ENCODE assay signal across 8 mouse cellular contexts in the genomic region with DNA sequence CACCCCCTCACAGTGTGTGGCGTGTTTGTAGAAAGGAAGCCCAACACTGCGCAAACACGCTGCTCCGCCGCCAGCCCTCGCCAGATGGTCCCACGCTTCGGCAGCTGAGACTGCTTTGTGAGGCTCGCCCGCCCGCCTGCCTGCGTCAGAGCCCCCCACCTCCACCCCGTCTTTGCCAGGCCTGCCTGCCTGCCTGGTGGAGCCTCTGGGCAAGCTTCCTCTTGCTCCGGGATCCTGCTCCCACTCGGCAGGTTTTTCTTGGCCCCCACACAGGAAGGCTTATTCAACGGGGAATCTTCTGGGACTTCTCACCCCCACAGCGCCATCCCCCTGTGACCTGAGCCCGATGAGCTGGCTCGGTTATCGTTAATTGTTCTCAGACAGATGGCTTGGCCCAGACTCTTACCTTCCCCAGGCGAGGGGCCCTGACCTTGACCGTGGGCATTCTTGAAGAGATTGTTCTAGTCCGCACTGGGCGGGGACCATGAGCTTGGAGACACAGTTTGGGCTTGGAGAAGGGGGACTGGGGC. TPM values are rescaled to one million over a fixed set of nuclear protein-coding genes. Genes with fewer than 3 reads are reported as not detected.
DNase-seq lines count a peak whose midpoint lies in the region; ATAC-seq and TF ChIP-seq lines count a peak whose summit lies in the region.

No protein-coding gene starts in this region.

- H3K36me3 ChIP-seq in E14TG2a.4 (ENCODE audit: insufficient read depth, low read length): no peaks in the 10 kb centered on the region
- H3K36me3 ChIP-seq in forebrain, embryonic 10.5 days (replicated peaks): no peaks in the 10 kb centered on the region
- H3K36me3 ChIP-seq in heart, embryonic 12.5 days: no peaks in the 10 kb centered on the region

- DNase-seq in brain, embryonic 18.5 days (ENCODE audit: low read depth, low spot score): peak; percentile 82
- peak; percentile 72 for DNase-seq in forebrain, embryonic 10.5 days (ENCODE audit: extremely low spot score, low spot score)
- peak; percentile 11 to 48 for DNase-seq in kidney, postnatal 25 days
- peak; percentile 40 for DNase-seq in liver
- peak; percentile 91 for DNase-seq in thymus, postnatal 4 days

- TF ChIP-seq CTCF in E14TG2a.4 (conservative IDR thresholded peaks at IDR 0.05; ENCODE audit: low read length): no peak
- no peak for TF ChIP-seq CTCF in olfactory bulb, adult 2 months (IDR thresholded peaks at IDR 0.05; ENCODE audit: insufficient read depth, low read depth, low read length)

- H3K4me1 ChIP-seq in E14TG2a.4 (replicated peaks; ENCODE audit: low read depth, low read length): peaks cover 16% of the 10 kb centered on the region
- peaks cover 32% of the 10 kb centered on the region for H3K4me1 ChIP-seq in forebrain, embryonic 10.5 days
- H3K4me1 ChIP-seq in heart, embryonic 12.5 days (replicated peaks): peaks cover 24% of the 10 kb centered on the region
- peaks cover 36% of the 10 kb centered on the region for H3K4me1 ChIP-seq in olfactory bulb, adult 2 months (ENCODE audit: control insufficient read depth, insufficient read depth, low read length)

- no peaks in the 10 kb centered on the region for H3K9me3 ChIP-seq in E14TG2a.4 (ENCODE audit: low read length)
- no peaks in the 10 kb centered on the region for H3K9me3 ChIP-seq in forebrain, embryonic 10.5 days
- no peaks in the 10 kb centered on the region for H3K9me3 ChIP-seq in heart, embryonic 12.5 days (replicated peaks)

- 0 out of 2 replicates have a peak, but pooled peaks have one; percentile 33 for ATAC-seq in heart, embryonic 12.5 days (ENCODE audit: insufficient number of reproducible peaks, low FRiP score)

- H3K4me2 ChIP-seq in heart, embryonic 12.5 days: peak overlapping the region; percentile 73

- 10% methylated on average over 24 of the region's 24 CpGs for WGBS in forebrain, embryonic 10.5 days
- WGBS in heart, embryonic 12.5 days: 7% methylated on average over 24 of the region's 24 CpGs
- WGBS in olfactory bulb, adult 2 months: 7% methylated on average over 24 of the region's 24 CpGs

- 0 out of 2 replicates have a peak, but pooled peaks have one; percentile 24 for TF ChIP-seq POLR2A in olfactory bulb, adult 2 months (IDR thresholded peaks at IDR 0.05; ENCODE audit: insufficient read depth, low read depth, low read length)

- peak overlapping the region; percentile 65 for H3K9ac ChIP-seq in heart, embryonic 12.5 days

- H3K27me3 ChIP-seq in E14TG2a.4 (ENCODE audit: insufficient read depth, low read length): peaks cover 57% of the 10 kb centered on the region
- peaks cover 44% of the 10 kb centered on the region for H3K27me3 ChIP-seq in forebrain, embryonic 10.5 days (ENCODE audit: poor library complexity, severe bottlenecking)
- peaks cover 5% of the 10 kb centered on the region; the same call in 1 of the 2 replicates for H3K27me3 ChIP-seq in heart, embryonic 12.5 days (replicated peaks)

- H3K27ac ChIP-seq in forebrain, embryonic 10.5 days: peak overlapping the region; percentile 89
- peak overlapping the region; percentile 12; the same call in 1 of the 2 replicates for H3K27ac ChIP-seq in heart, embryonic 12.5 days (ENCODE audit: poor library complexity, severe bottlenecking)
- peak overlapping the region; percentile 90 for H3K27ac ChIP-seq in olfactory bulb, adult 2 months (ENCODE audit: insufficient read depth, low read depth, low read length)

- H3K4me3 ChIP-seq in E14TG2a.4 (replicated peaks; ENCODE audit: low read length): peak overlapping the region; percentile 61
- peak overlapping the region; percentile 43 for H3K4me3 ChIP-seq in forebrain, embryonic 10.5 days
- peak overlapping the region; percentile 32 for H3K4me3 ChIP-seq in heart, embryonic 12.5 days
- 0 out of 2 replicates have a peak overlapping the region, but pooled peaks have one; percentile 19 for H3K4me3 ChIP-seq in olfactory bulb, adult 2 months (ENCODE audit: insufficient read depth, low read depth, low read length)

RNA-seq across cellular contexts. Expression of a gene that starts 37.0 kb away (rescaled TPM):
- polyA plus RNA-seq in forebrain, embryonic 10.5 days (2016; fragmentation: Nextera tagmentation; extraction: Ambion mirVana): 15.7 and 17.8 TPM in 2 replicates
- 17.0 and 18.6 TPM in 2 replicates for polyA plus RNA-seq in heart, embryonic 12.5 days (2016; fragmentation: Nextera tagmentation; extraction: Ambion mirVana)
- not detected in 2 replicates for polyA plus RNA-seq in olfactory bulb, adult 2 months (2012; ENCODE audit: insufficient read depth, insufficient read length, low replicate concordance, missing spikeins)

Comparison
In these comparisons a context has a peak if more than half of its experiments do, and no peak if none do; other contexts are left out.
1. Peak in every context shown above with its lines: DNase-seq, ATAC-seq, H3K4me3 ChIP-seq and H3K27ac ChIP-seq.
2. DNase-seq: peak in every context shown above with its lines; median percentile 91 in thymus, postnatal 4 days; 82 in brain, embryonic 18.5 days; 72 in forebrain, embryonic 10.5 days; 40 in liver; 30 in kidney, postnatal 25 days.
3. H3K27ac ChIP-seq: peak in every context shown above with its lines; median percentile 90 in olfactory bulb, adult 2 months; 89 in forebrain, embryonic 10.5 days; 12 in heart, embryonic 12.5 days.